Mouse (Mus musculus) gonadal fat pad, adult 2 months (tissue): ENCODE data around the gene Runx2. TPM values are rescaled to one million over a fixed set of nuclear protein-coding genes. Genes with fewer than 3 reads are reported as not detected.

Experiments used
- DNase-seq: peaks from one replicate; pipeline ENCODE4 v3.0.0-alpha.2; 2012; ENCODE audit warnings: low read depth
- polyA plus RNA-seq: library from polyadenylated mRNA; depleted of rRNA; stranded (reverse); fragments of >200 nt; gene quantifications from 2 replicates; pipeline ENCODE4 v1.2.3, GENCODE M21; 2012

Runx2 gene
- polyA plus RNA-seq, 1 experiment = 10.5 TPM

DNA sequence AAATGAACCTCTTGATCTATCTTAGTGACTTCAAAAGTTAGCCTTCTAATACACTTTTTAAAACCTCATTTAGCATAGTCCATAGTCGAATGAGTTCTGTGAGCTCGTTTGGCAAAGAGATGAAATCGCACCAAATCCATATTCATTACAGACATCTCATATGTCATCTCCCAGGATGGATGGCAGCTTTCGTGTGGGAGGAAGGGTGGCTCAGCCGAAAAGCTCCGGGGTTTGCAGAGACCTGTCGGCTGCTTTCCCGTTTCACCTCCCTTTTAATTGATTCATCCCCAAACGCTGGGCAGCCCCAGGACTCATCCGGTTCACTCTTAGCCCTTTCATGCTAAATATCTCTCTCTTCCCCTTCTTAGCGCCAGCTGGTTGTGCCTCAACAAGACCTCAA, 275.7 kb downstream of the Runx2 start:
- DNase-seq = no peak

DNA sequence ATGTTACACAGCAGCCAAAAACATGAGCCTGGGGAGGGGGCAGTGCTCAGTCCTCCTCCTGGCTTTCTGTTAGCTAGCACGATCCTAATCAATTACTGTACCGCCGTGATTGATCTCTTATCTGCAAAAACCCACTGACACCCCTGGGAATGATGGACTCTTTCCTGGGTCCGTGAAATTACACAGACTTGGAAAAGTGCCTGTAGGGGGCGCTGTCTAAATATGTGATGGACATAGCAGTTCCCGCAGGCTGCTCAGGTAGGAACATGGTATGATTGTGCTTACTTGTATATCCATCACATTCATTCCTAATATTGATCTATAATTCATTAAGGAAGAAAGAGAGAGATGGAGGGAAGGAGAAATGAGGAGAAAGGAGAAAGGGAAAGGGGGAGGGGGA, 284.6 kb downstream of the Runx2 start:
- DNase-seq = no peak

DNA sequence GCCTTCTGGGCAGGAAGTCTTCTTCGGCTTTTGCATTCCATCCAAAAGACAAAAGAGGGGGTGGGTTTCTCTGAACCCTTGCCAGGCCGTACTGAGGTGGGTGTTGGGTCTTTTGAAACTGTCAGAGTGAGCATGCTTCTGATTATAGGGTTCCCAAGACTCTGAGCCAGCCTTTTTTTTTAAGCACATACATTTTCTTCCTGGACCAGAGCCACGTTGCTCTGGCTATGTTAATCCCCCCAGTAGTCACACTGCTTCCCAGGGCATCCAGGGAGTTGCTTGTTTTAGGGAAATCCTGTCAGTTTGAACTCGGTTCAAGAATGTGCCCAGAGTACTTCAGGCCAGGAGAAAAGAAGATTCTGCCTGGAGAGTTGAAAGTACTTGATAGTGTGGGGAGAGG, 286.0 kb downstream of the Runx2 start:
- DNase-seq = no peak

DNA sequence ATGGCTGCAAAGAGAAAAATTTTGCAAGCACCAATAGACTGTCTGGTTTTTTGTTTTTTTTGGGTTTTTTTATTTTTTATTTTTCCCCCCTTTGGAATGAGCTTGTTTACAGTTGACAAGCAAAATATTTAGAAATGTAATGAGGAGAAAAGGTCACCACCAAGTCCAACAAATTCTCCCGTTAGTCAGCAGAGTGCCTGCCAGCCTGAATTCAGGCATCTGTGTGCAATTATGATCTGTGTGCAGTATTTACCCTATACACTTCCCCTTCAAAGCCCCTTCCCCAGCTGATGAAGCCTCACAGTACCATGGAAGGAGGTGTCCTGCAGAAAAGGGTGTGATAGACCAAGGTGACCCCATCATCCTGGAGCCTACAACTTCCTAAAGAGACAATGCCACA, 290.5 kb downstream of the Runx2 start:
- DNase-seq = no peak

DNA sequence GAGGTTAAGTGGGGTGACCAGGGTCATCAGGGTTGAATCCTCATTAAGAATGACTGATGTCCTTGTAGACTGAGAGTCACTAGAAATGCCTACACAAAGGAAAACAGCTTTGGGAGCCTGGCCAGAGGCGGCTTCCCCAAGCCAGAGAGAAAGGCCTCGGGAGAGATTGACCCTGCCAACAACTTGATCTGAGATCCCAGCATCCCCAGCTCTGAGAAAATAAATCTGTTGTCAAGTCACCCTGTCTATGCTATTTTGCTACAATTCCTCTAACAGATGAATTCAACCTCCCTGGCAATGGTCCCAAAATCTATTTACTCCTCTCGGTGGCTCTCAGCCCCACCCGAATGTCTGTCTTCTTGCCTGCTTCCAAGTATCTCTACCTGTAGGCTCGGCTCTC, 291.7 kb downstream of the Runx2 start:
- DNase-seq = no peak

DNA sequence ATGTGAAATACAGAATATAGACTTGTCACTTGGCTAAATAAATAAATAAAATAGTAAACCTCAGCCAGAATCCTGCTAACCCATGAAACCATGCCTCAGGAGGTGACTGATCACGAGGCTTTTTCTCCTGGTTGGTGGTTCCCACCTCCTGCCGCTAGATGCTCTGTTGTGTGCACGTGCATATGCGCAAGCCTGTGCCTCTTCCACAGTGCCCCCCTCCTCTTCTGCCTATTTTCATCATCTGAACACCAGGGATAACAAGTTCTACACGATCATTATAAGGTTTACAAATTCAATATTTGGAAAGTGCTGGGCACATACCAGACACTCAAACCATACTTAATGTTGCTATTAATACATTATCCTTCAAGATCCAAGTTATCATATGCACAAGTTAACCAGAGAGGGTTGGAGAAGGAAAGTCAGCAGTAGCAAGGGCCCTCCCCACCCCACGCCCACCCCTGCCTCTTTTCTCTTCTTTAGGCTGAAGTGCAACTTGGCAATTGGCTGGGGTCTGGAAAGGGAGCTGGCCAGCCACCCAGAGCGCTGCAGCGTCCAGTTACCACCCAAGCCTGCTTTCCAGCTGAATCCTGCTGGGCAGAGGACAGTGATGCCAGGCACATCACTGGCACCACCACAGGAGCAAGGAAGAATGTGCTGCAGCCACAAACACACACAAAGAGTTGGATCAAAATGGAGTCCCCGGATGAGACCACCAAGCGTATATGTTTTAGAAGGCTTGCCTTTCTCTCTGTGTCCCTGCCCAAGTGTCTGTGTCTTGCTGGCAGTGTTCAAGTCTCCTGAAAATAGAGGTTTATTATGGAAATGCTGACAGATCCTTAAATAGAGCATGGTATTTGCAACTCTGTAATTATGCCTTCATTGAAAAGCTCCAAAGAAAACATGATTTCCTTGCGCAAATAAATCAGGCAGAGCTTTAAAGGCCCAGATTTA, 294.2 kb downstream of the Runx2 start:
- DNase-seq = no peak

DNA sequence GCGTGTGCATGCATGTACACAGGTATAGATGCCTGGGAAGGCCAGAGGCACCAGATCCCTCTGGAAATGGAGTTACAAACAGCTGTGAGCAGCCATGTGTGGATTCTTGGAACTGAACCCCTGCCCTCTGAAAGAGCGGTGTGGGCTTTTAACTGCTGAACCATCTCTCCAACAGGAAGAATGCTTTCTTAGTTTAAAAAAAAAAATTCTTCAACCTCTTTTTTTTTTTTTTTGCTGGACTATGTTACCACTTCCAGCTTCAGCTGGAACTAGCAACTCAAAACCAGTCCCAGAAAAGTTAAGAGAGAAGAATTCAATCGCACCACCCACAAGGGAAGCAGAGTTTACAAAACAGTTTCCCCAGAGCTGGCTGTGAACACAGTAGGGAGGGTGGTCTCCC, 295.2 kb downstream of the Runx2 start:
- no peak for DNase-seq

DNA sequence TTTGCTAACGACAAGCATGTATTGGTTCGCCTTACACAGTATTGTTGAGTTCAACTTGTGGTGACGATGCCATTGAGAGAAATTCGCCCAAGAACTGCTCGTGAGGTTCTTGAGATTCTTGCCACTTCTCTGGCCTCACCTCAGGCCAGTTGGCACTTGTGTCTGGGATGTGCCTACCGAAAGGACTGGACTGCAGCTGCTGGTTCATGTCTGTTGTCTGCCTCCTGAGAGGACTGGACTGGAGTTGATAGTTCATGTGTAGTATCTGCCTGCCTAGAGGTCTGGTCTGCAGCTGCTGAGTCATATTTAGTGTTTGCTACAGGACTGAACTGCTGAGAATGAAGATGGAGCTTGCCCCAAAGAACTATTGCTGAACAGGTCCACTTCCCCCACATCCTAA, 296.4 kb downstream of the Runx2 start:
- no peak for DNase-seq

DNA sequence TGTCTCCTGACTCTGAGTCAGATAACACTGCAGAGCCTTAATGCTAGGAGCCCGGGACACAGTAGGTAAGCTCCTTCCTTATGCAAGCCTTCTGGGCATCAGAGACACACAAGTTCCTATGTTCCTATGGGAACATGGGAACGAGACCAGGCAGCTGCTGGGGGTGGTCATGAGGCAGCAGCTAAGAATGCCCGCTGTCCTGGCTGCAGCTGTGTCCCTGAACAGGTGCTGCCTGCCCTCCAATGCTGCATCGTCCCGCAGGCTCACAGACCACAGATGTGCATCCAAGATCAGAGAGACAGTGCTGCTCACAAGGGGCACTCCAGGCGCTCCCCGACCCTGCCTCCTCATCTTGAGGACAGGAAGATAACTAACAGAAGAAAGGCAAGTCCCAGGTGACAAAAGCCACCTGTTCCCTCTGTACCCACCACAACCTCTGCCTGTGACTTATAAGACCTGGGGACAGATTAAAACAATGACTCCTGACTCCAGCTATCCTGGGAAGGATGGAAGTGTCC, 306.3 kb downstream of the Runx2 start:
- DNase-seq = no peak

DNA sequence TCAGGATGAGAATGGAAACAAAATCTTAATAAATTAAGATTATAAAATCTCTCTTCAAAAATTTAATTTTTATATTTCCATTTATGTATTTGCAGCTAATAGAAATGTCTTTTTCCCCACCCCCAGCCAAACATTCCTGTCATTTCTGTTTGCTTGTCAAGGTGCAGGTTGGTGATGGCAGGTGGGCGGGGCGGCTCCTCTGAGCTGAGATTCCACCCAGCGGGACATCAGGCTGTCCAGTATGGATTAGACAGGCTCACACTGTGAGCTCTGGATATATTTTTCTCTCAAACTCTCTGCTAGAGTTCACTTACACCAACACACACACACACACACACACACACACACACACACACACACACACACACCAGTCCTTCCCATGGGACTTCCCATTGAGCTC, 306.9 kb downstream of the Runx2 start:
- no peak for DNase-seq

DNA sequence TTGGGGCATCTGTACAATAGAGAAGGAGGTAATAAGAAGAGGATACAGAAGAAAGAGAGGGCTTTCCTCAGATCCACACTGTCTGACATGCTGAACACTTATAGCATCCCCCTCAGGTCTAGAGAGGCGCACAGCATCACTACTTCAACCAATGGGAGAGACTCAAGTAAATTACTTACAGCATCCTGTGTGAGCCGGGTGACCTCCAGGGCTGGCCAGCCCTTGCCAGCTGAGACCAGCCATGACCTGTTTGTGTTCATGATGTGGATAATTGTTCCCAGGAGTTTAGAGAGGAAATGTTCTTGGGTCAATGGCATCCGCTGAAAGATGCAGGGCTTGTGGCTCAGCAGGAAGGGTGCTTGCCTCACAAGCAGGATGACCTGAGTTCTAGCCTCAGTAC, 308.1 kb downstream of the Runx2 start:
- DNase-seq = no peak

DNA sequence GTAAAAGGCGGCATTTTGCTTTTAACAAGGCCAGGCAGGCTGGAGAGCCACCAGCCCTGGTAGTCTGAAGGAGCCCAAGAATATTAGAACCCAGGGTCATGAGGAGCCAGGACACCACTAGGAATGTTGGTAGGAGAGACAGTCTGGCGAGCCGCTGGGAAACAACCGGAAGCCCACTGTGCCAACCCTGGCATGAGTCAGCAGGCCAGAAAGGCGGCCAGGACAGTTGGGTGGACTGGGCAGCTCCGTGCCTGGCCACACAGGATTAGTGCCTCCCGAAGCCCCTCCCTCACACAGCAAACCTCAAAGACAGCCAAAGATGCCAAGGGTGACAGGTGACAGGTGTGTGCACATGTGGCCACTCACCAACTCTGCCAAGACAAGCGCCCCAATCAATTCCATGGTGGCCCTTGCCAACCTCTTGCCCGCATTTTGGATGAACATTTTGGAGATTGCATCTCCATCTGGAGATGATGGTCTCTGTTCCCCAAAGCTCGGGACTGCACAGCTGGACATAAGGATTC, 309.7 kb downstream of the Runx2 start:
- DNase-seq = no peak

DNA sequence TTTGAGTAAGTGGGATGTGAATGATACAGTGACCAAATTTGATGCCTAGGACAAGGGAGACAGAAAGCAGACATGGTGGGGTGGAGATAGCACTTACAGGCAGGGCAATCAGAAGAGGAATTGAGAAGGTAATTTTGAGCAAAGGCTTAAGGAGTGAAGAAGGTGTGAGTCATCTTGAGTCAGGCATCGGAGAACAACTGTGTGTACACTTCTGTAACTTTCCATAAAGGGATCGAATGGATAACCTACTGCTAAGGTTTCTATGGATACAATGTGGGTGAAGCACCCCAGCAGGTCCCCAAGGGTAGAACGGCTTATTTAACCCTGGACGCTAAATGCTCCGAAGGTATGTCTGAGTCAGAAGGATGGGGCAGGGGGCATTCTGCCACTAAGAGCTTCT, 312.4 kb downstream of the Runx2 start:
- no peak for DNase-seq

DNA sequence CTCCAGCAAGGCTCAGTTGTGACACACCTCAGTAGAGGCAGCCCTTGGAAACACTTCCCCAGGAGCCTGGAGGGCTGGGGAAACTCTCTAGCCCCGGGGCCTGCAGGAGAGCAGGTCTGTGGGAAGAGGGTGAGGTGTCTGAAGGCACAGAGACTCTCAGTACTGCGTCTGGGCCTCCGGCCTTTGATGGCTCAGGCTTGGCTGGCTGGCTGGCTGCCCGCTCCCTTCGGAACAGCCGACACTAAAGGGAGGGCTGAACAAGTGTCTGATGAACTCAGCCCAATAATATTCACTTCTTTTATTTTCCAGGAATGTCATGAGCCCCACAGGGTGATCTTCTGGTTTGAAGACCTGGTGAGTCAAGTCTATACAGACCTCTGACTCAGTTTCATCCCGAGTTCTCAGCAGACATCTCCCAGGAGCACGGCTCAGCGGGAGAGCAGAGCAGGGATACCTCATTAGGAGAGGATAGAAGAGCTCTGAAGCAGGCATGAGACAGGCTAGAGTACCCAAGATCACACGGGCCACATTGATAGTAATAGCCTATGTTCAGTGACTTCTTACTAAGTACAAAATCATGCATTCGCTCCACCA, 314.2 kb downstream of the Runx2 start:
- DNase-seq = no peak

DNA sequence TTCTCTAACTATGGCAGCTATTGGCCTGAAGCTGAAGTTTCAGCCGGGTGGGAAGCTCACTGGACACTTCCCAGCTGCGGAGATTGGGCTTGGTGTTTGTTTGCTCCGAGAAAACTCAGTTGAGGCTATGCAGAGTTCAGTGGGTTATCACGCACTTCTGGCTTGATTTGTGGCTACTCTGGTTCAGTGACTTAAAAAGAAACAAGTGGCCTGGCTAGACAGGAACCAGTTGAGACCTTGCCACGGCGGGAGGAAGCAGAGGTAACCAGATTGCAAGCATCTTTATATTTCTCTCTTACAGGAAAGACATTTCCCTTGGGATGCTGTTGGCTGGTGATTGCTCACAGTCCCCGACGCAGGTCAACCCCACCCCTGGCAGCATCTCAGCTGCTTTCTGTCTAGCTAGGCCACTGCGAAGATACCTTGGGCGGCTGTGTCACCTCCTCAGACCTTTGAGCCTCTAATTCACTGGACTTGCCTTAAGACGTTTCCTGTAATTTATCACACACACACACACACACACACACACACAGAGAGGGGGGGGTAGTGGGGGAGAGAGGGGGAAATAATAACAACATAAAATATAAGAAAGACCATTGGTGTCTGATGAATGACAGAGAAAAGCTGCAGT, 324.3 kb downstream of the Runx2 start:
- no peak for DNase-seq

DNA sequence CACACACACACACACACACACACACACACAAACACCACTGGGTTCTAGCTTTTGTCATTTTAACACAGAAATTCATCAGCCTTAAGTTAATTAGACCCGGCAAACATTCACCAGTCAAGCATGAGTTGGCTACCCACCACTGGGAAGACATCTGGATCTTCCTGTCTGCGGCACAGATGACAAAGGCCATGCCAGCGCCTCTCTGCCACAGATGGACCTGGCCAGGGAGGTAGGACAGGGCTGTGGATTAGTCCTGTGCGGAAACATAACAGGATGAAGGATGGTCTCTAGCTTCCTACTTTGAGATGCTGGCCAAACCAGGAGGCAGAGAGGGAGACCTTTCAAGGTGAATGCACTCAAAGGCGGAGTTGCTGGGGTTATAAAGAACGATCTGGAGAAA, 325.3 kb downstream of the Runx2 start:
- no peak for DNase-seq

DNA sequence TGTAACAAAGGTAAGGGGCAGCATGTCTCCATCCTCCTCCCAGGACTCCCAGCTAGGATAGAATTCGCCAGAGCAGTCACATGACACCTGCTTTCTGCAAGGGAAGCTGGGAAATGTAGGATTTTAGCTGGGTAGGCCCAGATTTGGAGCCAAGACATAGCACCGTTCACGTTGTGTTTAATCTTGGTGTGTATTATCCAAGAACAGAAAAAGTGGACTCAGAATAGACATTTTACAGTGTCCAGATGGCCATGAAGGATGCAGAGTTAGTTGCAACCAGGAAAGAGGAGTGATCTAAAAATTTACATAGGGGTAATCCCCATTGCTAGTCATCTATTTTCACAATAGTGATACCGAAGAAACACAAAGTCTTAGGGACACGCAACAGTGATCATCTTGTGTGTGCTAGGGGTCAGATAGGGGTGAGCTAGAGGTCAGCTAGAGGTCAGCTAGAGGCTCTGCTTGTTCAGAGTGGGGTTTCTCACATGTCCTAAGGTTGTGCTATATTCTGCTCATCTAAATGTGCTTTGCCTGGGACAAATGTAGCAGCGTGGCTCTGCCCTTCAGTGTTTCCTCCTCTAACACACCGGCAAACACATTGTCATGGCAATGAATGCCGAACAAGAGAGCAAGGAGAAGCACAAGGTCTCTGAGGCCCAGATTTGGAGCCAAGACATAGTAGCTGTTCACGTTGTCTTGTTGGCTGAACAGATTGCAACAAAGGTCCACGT, 326.9 kb downstream of the Runx2 start:
- no peak for DNase-seq

DNA sequence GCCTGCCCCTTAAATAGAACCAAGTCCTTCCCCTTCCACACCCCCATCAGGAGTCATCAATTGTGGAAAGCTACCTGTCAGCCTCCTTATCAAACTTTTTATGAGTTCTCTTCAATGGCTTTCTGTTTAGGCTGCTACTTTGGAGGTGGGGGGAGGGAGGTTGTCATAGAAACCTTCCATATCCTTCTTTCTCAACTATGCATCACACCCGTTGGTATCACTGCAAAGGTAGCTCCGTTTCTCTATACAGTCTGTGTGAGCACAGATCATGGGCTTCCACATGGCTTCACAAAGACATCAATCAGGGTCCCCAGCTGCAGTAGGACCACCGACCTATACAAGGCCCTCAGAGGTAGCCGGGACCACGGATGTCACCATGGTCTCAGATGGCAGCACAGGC, 329.3 kb downstream of the Runx2 start:
- DNase-seq = no peak

DNA sequence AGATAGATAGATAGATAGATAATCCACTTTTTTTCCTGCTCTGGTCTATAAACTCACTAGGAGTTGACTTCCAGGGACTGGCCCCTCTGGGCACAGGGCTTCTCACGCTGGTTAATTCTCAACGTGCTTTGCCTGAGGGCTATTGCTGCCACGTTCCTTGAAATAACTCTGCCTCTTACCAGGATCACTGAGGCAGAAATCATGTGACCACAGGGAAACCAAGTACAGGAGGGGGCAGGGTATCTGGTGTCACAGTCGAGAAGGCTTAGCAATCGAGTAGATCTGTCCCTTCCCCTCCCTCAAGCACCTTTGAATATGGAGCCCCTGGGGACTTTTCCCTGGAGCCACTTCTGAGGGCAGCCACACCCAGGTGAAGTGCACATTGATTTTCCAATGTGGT, 334.7 kb downstream of the Runx2 start:
- no peak for DNase-seq

DNA sequence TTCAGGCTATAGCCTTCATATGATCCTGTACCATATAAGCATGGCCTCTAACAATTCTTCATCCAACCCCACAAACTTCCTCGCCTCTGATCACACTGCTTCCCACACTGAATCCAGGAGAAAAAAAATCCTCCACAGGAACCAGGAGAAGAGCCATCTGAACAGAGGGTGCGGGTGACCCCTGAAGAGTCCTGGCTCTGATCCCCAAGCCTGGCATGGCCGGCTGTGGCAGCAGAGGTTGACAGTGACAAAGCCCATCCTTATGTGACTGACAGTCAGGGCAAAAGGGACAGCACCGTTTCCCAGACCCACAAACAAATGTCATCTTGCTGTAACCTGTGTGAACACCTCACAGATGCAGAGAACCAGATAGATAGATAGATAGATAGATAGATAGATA, 335.1 kb downstream of the Runx2 start:
- no peak for DNase-seq

DNA sequence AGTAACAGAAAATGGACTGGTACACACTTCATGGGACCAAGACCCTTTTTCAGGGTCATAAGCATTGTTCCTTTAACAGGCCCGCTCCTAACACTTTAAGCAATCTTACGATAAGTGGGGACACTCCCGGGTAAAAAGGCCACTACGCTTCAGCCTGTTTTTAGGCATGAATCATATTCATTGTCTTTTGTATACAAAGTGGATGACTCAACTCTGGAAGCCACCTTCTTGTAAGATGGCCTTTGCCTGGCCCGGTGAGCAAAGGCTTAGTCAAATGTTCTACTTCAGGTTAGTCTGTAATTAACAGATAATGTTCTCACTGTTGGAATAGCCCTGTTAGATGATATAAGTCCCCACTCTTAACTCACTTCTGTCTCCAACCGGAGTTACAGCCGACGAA, 338.7 kb downstream of the Runx2 start:
- DNase-seq = no peak

DNA sequence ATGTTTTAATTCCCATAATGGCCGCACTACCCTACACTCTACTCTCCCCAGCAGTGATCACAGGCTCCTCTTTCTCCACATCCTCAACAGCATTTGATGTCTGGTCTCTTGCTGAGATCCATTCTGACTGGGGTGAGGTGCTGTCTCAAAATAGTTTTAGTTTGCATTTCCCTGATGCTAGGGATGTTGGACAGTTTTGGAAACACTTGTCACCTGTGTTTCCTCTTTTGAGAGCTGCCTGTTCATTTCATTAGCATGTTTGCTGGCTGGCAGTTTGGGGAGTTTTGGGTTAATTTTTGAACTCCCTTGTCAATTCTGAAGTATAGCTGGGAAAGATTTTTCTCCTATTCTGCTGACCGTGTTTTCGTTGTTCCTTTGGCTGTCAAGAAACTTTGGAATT, 340.3 kb downstream of the Runx2 start:
- DNase-seq = no peak
